15 mouse cellular contexts compared by ENCODE assay signal in genomic region chr10:50822363-50822762, GRCm38 (mm10).
"Had no signal": no experiment of that assay in that cellular context is flagged by ENCODE, and none has a peak within 500 bp of the region (broad histone marks: within the 10 kb centered on the region; RNA-seq: fewer than 3 reads in every experiment).

No protein-coding gene starts in this region.

- H3K27me3 ChIP-seq: neural tube, embryonic 13.5 days; neural tube, embryonic 15.5 days; stomach, embryonic 15.5 days had no signal

- H3K4me1 ChIP-seq: neural tube, embryonic 13.5 days; neural tube, embryonic 15.5 days; stomach, embryonic 15.5 days had no signal

- DNase-seq: retina, postnatal 1 day; right cerebral cortex, adult 18-20 months; right cerebral cortex, postnatal 14 days; right cerebral cortex, postnatal 25 days; right cerebral cortex, postnatal 4 days; spleen, adult 18-20 months; thymus, adult 18-20 months; thymus, adult 2 months; thymus, postnatal 14 days; thymus, postnatal 36 days; thymus, postnatal 4 days had no signal

- H3K27ac ChIP-seq: neural tube, embryonic 13.5 days; neural tube, embryonic 15.5 days; stomach, embryonic 15.5 days; stomach, postnatal 0 days had no signal

- H3K9me3 ChIP-seq: neural tube, embryonic 13.5 days; neural tube, embryonic 15.5 days; stomach, embryonic 15.5 days had no signal

- H3K36me3 ChIP-seq: neural tube, embryonic 15.5 days; stomach, embryonic 15.5 days had no signal

- H3K4me3 ChIP-seq: neural tube, embryonic 13.5 days; neural tube, embryonic 15.5 days; stomach, embryonic 15.5 days had no signal

- H3K9ac ChIP-seq: neural tube, embryonic 13.5 days; neural tube, embryonic 15.5 days; stomach, embryonic 15.5 days had no signal

- H3K4me2 ChIP-seq: neural tube, embryonic 13.5 days; neural tube, embryonic 15.5 days; stomach, embryonic 15.5 days had no signal
